Mouse (Mus musculus) small intestine, adult 10 weeks (tissue): ENCODE data around the gene Cdhr1. TPM values are rescaled to one million over a fixed set of nuclear protein-coding genes. Genes with fewer than 3 reads are reported as not detected.

ENCODE experiments used
- polyA plus RNA-seq: library from polyadenylated mRNA; stranded (reverse); fragments of 350-450 nt; fragmentation: Illumina TruSeq; extraction: RNeasy Lipid Tissue Mini Kit (QIAGEN cat#74804); gene quantifications from one replicate; pipeline ENCODE4 v1.2.3, GENCODE M21; 2014; ENCODE audit warnings: low replicate concordance

Cdhr1 gene
- 0.07 TPM for polyA plus RNA-seq

DNA sequence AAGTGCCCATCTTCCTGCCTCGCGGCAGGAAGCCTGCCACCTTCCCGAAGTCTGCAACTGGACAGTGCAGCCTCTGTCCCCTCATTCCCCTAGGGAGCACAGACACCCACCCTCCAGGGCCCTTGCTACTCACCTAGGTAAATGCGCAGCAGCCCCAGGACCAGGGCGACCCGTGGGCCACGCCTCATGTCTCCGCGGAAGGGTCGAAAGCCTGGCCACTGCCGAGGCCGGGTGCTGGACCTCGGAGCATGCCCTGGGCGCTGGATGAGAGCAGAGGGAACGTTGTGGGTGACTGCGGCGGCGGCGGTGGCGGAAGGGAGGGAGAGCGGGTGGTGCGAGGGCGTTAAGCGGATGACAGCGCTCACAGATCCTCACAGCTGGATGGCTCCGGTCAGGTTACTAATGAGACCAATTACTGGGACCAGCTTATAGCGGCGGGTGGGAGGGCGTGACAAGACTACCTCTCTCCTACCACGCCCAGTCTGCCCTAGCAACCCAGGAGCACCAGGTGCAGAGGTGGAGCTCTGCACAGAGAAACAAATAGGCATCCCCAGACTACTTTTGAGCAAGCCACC lies at the start of gene Cdhr1:
Cdhr1 (minus strand) TSS at position 392 of the 575 bp plus-strand sequence.

DNA sequence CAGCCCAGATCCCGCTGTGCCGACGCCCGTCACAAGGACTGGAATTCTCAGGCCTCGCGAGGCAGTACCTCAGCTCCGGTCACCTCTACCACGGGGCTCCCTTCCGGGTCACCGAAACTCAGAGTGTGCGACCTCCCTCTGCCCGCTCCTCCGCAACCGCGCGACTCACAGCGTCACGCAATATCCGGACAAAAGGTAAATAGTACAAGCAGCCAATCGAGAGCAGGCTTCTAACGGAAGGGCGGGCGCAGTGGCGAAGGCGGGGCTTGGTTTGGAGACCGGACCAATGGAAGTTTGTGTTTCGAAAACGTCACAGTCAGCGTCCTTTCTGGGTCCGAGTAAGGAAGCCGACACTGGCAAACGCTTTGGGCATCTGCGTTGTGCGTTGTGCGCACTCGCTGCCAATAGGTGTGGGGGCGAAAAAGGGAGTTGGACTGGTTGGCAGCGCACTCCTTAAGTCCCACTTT lies 37.0 kb upstream of the Cdhr1 start, which contains the start of gene Ghitm:
Ghitm (minus strand) TSS at position 146 of the 467 bp plus-strand sequence.

DNA sequence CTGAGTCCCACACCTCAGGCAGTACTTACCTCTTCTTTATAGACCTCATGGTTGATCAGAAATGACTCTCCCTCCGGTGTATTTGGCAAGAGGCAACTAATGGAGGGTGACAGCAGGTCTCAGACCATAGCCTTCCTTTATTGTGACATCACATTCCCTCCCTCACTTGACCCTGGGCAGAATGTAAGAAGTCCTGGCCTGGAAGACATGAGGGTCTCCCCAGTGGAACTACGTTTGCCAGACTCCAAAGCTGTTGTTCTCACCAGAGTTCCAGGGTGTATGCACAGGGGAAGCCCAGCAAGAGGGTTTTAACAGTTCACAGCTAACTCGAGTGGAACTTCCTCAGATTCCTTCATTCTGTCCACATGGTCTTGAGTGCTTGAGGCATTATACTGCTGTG lies 15.8 kb upstream of the Cdhr1 start, which contains the start of gene 2610528A11Rik:
2610528A11Rik (minus strand) TSS at position 101 of the 400 bp plus-strand sequence.

DNA sequence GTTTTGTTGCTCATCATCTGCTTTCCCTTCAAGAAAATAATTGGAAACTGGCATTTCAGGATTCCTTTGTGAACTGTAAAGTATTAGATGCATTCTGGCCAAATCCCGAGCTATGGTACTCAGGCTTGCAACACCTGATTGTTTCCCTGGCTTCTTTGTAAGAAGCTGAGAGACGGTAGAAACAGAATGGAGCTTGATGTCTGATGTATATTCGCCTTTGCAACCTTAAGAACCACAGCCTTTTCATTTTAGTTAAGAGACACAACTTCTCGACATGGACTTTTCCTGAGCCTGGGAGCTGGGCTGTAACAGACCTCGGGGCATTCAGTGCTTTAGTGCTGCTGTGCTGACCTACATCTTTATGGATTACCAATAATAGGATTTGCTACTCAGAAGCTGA lies 30.5 kb downstream of the Cdhr1 start, which contains the start of gene Lrit2:
Lrit2 (plus strand) TSS at position 301 of the 400 bp plus-strand sequence.

DNA sequence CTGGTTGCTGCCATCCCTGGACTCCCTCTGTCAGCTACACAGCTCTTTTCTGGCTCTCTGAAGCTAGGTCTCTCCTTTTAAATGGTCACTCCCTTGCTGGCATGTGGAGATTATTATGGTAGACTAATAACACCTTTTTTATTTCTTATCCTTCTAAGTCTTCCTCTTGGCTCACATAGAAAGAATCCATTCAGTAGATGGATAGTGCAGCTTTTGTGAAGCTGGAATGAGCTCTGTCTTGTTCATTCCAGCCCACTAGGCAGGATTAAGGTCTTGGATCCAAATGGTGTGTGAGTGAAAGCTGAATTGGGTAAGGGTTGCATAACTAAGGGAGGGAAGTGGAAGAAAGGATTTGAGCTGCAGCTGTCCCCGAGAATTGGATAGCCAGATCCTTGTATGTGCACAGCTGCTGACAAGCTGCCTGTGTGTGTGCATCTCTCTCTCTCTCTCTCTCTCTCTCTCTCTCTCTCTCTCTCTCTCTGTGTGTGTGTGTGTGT lies 49.2 kb downstream of the Cdhr1 start, which contains the start of gene Rgr:
Rgr (minus strand) TSS at position 51 of the 497 bp plus-strand sequence.

Other genes with a start within 250 kb of the Cdhr1 start
- gene Ccser2, start 129.6 kb downstream of the Cdhr1 start, polyA plus RNA-seq = 84.9 TPM
- not detected for gene Rgr, start 49.4 kb downstream of the Cdhr1 start, polyA plus RNA-seq
- not detected for gene Lrit1, start 43.5 kb downstream of the Cdhr1 start, polyA plus RNA-seq
- not detected for gene Lrit2, start 30.4 kb downstream of the Cdhr1 start, polyA plus RNA-seq
- gene 2610528A11Rik, start 15.7 kb upstream of the Cdhr1 start, polyA plus RNA-seq = not detected
- gene Ghitm, start 36.9 kb upstream of the Cdhr1 start, polyA plus RNA-seq = 485 TPM